Mouse (Mus musculus): ENCODE measurements around the gene Pdcl3. TPM values are rescaled to one million over a fixed set of nuclear protein-coding genes. Genes with fewer than 3 reads are reported as not detected.

Gene Pdcl3
- 99.6 TPM for polyA plus RNA-seq (2017; shearing (Covaris generic))

GRCm38 (mm10) chr1:38985308-38985707 lies at the start of gene Pdcl3:
TSS of gene Pdcl3 (plus strand) at chr1:38985608.

GRCm38 (mm10) chr1:38938849-38939248 lies 46.6 kb upstream of the Pdcl3 start, which contains the start of gene Nms:
TSS of gene Nms (plus strand) at chr1:38939149.

Other genes with a start within 250 kb of the Pdcl3 start
- 0.05 TPM for gene Lonrf2, start 148.9 kb upstream of the Pdcl3 start, polyA plus RNA-seq (2017; shearing (Covaris generic))
- gene Chst10, start 87.4 kb upstream of the Pdcl3 start, polyA plus RNA-seq (2017; shearing (Covaris generic)): 39.4 TPM
- not detected for gene Nms, start 46.5 kb upstream of the Pdcl3 start, polyA plus RNA-seq (2017; shearing (Covaris generic))
- 1.3 TPM for gene Npas2, start 208.1 kb downstream of the Pdcl3 start, polyA plus RNA-seq (2017; shearing (Covaris generic))

All from CD4-positive, CD25-positive, alpha-beta regulatory T cell (primary cell).